Mouse (Mus musculus): Measurements from ENCODE around the gene 3110082I17Rik.

DNA sequence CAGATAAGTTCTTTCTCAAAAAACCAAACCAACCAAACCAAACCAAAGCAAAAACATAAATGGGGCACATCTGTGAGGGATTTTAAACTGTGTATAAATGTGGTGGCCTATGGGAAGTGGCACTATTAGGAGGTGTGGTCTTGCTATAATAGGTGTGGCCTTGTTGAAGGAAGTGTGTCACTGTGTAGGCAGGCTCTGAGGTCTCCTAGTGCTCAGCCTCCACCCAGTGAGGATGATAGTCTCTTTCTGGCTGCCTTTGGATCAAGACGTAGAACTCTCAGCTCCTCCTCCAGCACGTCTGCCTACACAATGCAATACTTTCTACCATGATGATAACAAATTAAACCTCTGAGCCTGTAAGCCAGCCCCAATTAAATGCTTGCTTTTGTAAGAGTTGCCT lies 6.0 kb upstream of the 3110082I17Rik start:
- TF ChIP-seq GATA1 (IDR thresholded peaks at IDR 0.05; ENCODE audit: borderline replicate concordance, low read length) (no peak), CTCF (IDR thresholded peaks at IDR 0.05; ENCODE audit: low read depth, low read length) (no peak), TAL1 (conservative IDR thresholded peaks at IDR 0.05; ENCODE audit: low read depth, low read length) (no peak), GATA2 (IDR thresholded peaks at IDR 0.05; ENCODE audit: borderline replicate concordance, low read depth, low read length) (no peak), POLR2AphosphoS5 (IDR thresholded peaks at IDR 0.05; ENCODE audit: insufficient replicate concordance, low read depth, low read length) (no peak)
